Mouse (Mus musculus): ENCODE results near the gene Gm48551.

Gene Gm48551

GRCm38 (mm10) chr10:81404082-81404481 lies 19.8 kb downstream of the Gm48551 start:
- DNase-seq (ENCODE audit: low read depth, low spot score), result no peak

GRCm38 (mm10) chr10:81404720-81405119 lies 20.5 kb downstream of the Gm48551 start:
- no peak for DNase-seq (ENCODE audit: low read depth, low spot score)

- DNase-seq (ENCODE audit: low read depth, low spot score), result no peak
These were observed 21.4 kb downstream of the Gm48551 start for GRCm38 (mm10) chr10:81405588-81406201.

- no peak for DNase-seq (ENCODE audit: low read depth, low spot score)
These were observed 22.5 kb downstream of the Gm48551 start for GRCm38 (mm10) chr10:81406504-81407440.

- DNase-seq (ENCODE audit: low read depth, low spot score), result no peak
These were observed 23.5 kb downstream of the Gm48551 start for GRCm38 (mm10) chr10:81407539-81408423.

- no peak for DNase-seq (ENCODE audit: low read depth, low spot score)
These were observed 24.1 kb downstream of the Gm48551 start for GRCm38 (mm10) chr10:81408424-81408729.

GRCm38 (mm10) chr10:81408871-81409291 lies 24.6 kb downstream of the Gm48551 start:
- DNase-seq (ENCODE audit: low read depth, low spot score), result no peak

GRCm38 (mm10) chr10:81409330-81409729 lies 25.1 kb downstream of the Gm48551 start:
- DNase-seq (ENCODE audit: low read depth, low spot score), result no peak

GRCm38 (mm10) chr10:81410350-81410749 lies 26.1 kb downstream of the Gm48551 start:
- DNase-seq (ENCODE audit: low read depth, low spot score), result no peak

- no peak for DNase-seq (ENCODE audit: low read depth, low spot score)
These were observed 26.7 kb downstream of the Gm48551 start for GRCm38 (mm10) chr10:81410981-81411380.

- no peak for DNase-seq (ENCODE audit: low read depth, low spot score)
These were observed 27.5 kb downstream of the Gm48551 start for GRCm38 (mm10) chr10:81411471-81412400.

- DNase-seq (ENCODE audit: low read depth, low spot score), result no peak
These were observed 28.5 kb downstream of the Gm48551 start for GRCm38 (mm10) chr10:81412586-81413309.

GRCm38 (mm10) chr10:81413310-81414261 lies 29.3 kb downstream of the Gm48551 start:
- DNase-seq (ENCODE audit: low read depth, low spot score), result no peak

GRCm38 (mm10) chr10:81414682-81415081 lies 30.4 kb downstream of the Gm48551 start:
- no peak for DNase-seq (ENCODE audit: low read depth, low spot score)

- no peak for DNase-seq (ENCODE audit: low read depth, low spot score)
These were observed 30.9 kb downstream of the Gm48551 start for GRCm38 (mm10) chr10:81415146-81415545.

- no peak for DNase-seq (ENCODE audit: low read depth, low spot score)
These were observed 31.5 kb downstream of the Gm48551 start for GRCm38 (mm10) chr10:81415549-81416310.

- DNase-seq (ENCODE audit: low read depth, low spot score), result no peak
These were observed 32.4 kb downstream of the Gm48551 start for GRCm38 (mm10) chr10:81416581-81417226.
